Mouse (Mus musculus): Measurements from ENCODE around the gene Kdm4c. TPM values are rescaled to one million over a fixed set of nuclear protein-coding genes. Genes with fewer than 3 reads are reported as not detected.

The Kdm4c gene
- polyA plus RNA-seq, 1 experiment from 2014 or later = 11.9 TPM

DNA sequence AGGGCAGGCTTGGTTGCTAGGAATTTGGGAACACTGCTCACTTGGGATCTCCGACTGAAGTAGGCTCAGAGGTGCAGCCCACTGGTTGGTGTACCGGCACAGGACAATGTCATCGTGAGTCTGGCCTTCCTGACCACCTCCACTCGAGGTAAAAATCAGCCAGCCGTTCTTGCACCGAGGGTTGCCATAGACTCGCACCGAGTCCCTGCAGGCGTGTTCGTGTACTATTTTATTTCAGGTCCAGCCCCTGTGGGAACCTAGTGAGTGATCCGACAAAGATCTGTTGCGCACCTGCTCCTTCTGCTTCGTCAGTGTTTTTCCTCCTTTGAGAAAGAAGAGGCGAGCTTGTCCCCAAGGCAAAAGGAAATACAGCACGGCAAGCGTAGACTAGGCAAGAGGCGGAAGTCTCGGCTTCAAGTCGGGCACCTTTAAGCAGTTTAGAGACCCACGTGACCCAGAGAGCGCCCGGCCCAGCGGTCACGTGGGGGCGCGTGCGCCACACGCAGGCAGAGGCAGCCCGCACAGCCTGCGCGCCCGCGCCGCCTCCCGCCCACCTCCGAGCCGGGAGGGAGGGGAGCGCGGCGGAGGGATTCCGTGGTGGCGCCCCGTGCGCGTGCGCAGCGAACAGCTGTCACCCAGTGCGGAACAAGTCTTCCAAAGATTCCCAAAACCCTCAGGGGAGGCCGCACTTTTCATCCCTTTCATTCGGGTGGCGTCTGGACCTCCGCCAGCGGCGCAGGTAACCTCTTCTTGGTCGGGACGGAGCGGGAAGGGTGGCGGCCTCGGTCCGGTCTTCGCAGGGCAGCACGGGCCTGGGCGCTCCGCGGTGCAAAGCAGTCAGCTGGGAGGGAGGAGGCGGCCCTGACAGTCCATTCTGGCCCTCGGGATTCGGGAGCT, 9.3 kb downstream of the Kdm4c start:
- Histone ChIP-seq H3K27ac (ENCODE audit: low read depth, low read length) (peak overlapping the region; percentile 84), H3K4me1 (ENCODE audit: control insufficient read depth, insufficient read depth, low read length) (no peaks in the 10 kb centered on the region), H3K9me3 (replicated peaks; ENCODE audit: control insufficient read depth, low read length) (no peaks in the 10 kb centered on the region), H3K27me3 (ENCODE audit: control insufficient read depth, insufficient read depth, low read length) (no peaks in the 10 kb centered on the region), H3K36me3 (ENCODE audit: control insufficient read depth, insufficient read depth, low read length) (no peaks in the 10 kb centered on the region), H3K4me2 (peak overlapping the region; percentile 87), H3K4me3 (ENCODE audit: low read depth, low read length) (peak overlapping the region; percentile 88), H3K9ac (ENCODE audit: low read depth, low read length) (peak overlapping the region; percentile 87)
- WGBS (ENCODE audit: insufficient replicate concordance) = under 1% methylated on average over 66 of the region's 68 CpGs
- ATAC-seq (replicated peaks; ENCODE audit: insufficient number of reproducible peaks, low FRiP score, low TSS enrichment) = peak; percentile 98

DNA sequence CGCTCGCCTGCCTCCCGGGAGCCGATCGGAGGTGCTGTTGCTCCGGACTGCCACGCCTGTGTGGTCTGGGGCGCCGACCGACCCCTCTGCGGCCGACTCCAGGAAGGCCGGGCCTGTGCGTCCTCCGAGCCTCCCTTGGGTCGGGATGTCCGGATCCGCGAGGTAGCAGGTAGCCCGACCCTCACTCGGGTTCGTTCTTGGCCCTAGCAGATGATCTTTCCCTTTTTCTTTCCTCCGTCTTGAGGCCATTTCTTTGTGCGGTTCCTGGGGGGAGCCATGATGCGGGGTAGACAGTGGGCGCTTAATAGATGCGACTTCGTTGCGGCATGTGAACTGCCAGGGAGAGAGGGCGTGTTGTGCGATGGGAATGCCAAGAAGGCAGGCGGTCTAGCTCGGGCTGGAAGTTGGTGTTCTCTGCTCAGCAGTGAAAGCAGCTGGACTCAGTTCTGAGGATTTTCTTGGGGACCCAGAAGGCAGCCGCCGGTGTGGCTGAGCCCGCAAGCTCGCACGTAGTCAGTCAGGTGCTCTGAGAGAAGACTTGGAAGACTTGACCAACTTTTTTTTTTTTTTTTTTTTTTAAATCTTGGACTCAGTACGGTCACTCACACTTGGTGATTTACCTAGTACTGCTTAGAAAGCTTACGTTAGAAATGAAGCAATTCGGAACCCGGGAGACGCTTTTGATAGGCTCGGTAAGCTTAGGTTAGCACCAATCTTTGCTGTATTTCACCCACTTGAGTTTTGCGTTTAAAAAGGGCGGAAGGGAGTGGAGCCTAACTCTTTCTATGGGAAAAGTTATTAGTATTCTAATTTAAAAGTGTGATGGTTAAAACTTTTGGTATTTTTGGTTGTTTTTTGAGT, 10.2 kb downstream of the Kdm4c start:
- peak overlapping the region; percentile 84 for H3K27ac ChIP-seq (ENCODE audit: low read depth, low read length)
- peak; percentile 57; the same call in 1 of the 2 replicates for ATAC-seq (replicated peaks; ENCODE audit: insufficient number of reproducible peaks, low FRiP score, low TSS enrichment)
- H3K36me3 ChIP-seq (ENCODE audit: control insufficient read depth, insufficient read depth, low read length) = no peaks in the 10 kb centered on the region
- no peaks in the 10 kb centered on the region for H3K27me3 ChIP-seq (ENCODE audit: control insufficient read depth, insufficient read depth, low read length)
- peak overlapping the region; percentile 74 for H3K4me2 ChIP-seq
- H3K4me3 ChIP-seq (ENCODE audit: low read depth, low read length) = peak overlapping the region; percentile 88
- no peaks in the 10 kb centered on the region for H3K9me3 ChIP-seq (replicated peaks; ENCODE audit: control insufficient read depth, low read length)
- H3K9ac ChIP-seq (ENCODE audit: low read depth, low read length) = peak overlapping the region; percentile 87
- no peaks in the 10 kb centered on the region for H3K4me1 ChIP-seq (ENCODE audit: control insufficient read depth, insufficient read depth, low read length)
- 1% methylated on average over 46 of the region's 46 CpGs for WGBS (ENCODE audit: insufficient replicate concordance)

DNA sequence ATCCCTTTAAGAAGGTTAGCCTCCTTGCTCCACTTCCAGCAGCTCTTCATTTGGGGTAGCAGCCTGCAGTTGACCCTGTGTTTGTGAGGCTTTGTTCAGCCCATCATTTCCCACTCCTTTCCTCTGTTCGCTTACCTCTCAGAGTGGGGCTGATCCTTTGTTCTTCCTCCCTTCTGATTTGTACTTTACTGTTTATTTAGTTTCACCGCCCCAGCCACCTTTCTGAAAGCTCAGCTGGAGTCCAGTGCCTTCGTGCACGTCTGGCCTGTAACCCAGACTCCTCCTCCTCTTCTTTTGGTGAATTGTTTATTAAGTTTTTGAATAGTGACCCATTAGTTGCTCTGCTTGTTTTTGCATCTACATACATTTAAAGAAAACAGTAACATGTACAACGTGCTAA, 15.6 kb downstream of the Kdm4c start:
- Histone ChIP-seq H3K9me3 (replicated peaks; ENCODE audit: control insufficient read depth, low read length) (no peaks in the 10 kb centered on the region), H3K36me3 (ENCODE audit: control insufficient read depth, insufficient read depth, low read length) (no peaks in the 10 kb centered on the region), H3K4me1 (ENCODE audit: control insufficient read depth, insufficient read depth, low read length) (no peaks in the 10 kb centered on the region), H3K9ac (ENCODE audit: low read depth, low read length) (no peak overlapping the region), H3K4me2 (no peak overlapping the region), H3K27me3 (ENCODE audit: control insufficient read depth, insufficient read depth, low read length) (no peaks in the 10 kb centered on the region), H3K4me3 (ENCODE audit: low read depth, low read length) (no peak overlapping the region), H3K27ac (ENCODE audit: low read depth, low read length) (no peak overlapping the region)
- ATAC-seq (replicated peaks; ENCODE audit: insufficient number of reproducible peaks, low FRiP score, low TSS enrichment) = no peak
- WGBS (ENCODE audit: insufficient replicate concordance) = 64% methylated on average over 5 of the region's 5 CpGs

DNA sequence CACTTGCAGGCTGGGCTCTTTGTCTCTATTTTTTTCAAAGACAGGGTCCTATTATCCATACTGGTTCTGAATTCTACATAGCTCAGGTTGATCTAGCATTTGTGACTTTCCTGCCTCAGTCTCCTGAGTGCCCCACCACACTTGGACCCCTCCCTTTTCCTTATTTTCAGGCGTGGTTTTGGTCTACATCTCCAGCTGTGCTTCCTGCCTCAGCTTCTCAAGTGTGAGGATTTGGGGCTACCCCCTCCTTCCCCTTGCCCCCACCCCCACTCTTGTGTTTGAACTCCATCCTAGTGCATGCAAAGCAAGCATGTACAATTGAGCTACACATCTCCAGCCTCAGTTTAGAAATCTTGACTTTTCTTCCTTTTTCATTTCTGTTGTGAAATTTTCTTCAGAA, 16.2 kb downstream of the Kdm4c start:
- ATAC-seq (replicated peaks; ENCODE audit: insufficient number of reproducible peaks, low FRiP score, low TSS enrichment) = no peak
- no peaks in the 10 kb centered on the region for H3K36me3 ChIP-seq (ENCODE audit: control insufficient read depth, insufficient read depth, low read length)
- H3K27ac ChIP-seq (ENCODE audit: low read depth, low read length) = no peak overlapping the region
- H3K9ac ChIP-seq (ENCODE audit: low read depth, low read length) = no peak overlapping the region
- 40% methylated on average over 1 of the region's 1 CpGs for WGBS (ENCODE audit: insufficient replicate concordance)
- no peaks in the 10 kb centered on the region for H3K4me1 ChIP-seq (ENCODE audit: control insufficient read depth, insufficient read depth, low read length)
- no peaks in the 10 kb centered on the region for H3K27me3 ChIP-seq (ENCODE audit: control insufficient read depth, insufficient read depth, low read length)
- no peaks in the 10 kb centered on the region for H3K9me3 ChIP-seq (replicated peaks; ENCODE audit: control insufficient read depth, low read length)
- H3K4me2 ChIP-seq = no peak overlapping the region
- H3K4me3 ChIP-seq (ENCODE audit: low read depth, low read length) = no peak overlapping the region

DNA sequence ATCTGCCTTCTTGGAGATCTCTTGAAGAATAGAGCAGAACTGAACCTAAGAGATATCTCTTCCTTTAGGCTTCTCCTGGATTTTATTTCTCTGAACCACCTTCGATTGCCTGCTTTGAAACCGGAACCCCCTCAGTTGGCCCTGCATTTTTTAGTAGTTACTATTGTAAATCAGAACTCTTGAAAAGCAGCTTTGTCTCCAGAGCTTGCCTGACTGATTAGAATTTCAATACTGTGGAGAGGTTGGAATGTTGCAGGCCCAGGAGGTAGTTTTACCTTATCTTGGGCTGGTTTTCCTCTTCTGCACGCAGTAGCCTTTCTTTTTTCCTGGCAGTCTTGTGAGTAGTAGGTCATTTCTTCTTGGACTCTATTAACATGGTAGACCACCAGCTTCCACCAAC, 17.0 kb downstream of the Kdm4c start:
- H3K27ac ChIP-seq (ENCODE audit: low read depth, low read length) = no peak overlapping the region; the same call in 1 of the 2 replicates
- no peak overlapping the region for H3K4me3 ChIP-seq (ENCODE audit: low read depth, low read length)
- H3K9me3 ChIP-seq (replicated peaks; ENCODE audit: control insufficient read depth, low read length) = no peaks in the 10 kb centered on the region
- no peaks in the 10 kb centered on the region for H3K27me3 ChIP-seq (ENCODE audit: control insufficient read depth, insufficient read depth, low read length)
- no peak for ATAC-seq (replicated peaks; ENCODE audit: insufficient number of reproducible peaks, low FRiP score, low TSS enrichment)
- no peak overlapping the region for H3K4me2 ChIP-seq
- 37% methylated on average over 3 of the region's 3 CpGs for WGBS (ENCODE audit: insufficient replicate concordance)
- H3K36me3 ChIP-seq (ENCODE audit: control insufficient read depth, insufficient read depth, low read length) = no peaks in the 10 kb centered on the region
- no peak overlapping the region for H3K9ac ChIP-seq (ENCODE audit: low read depth, low read length)
- H3K4me1 ChIP-seq (ENCODE audit: control insufficient read depth, insufficient read depth, low read length) = no peaks in the 10 kb centered on the region

DNA sequence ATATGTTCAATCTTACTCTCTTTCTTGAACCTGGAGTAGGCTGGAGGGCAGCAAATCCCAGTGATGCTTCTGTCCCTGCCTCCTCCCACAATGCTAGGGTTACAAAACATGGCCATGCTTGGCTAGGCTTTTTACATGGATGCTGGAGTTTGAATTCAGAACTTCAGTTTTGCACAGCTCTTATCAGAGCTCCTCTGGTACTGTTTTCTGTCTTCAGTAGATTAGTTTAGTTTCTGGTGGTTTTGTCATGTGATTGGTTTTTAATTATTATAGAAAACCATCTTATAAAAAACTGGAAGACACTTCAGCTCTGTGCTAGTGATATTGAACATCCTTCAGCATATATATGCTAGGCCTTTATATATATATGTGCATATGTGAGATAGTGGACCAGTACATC, 19.6 kb downstream of the Kdm4c start:
- Histone ChIP-seq H3K36me3 (ENCODE audit: control insufficient read depth, insufficient read depth, low read length) (no peaks in the 10 kb centered on the region), H3K9me3 (replicated peaks; ENCODE audit: control insufficient read depth, low read length) (no peaks in the 10 kb centered on the region), H3K27me3 (ENCODE audit: control insufficient read depth, insufficient read depth, low read length) (no peaks in the 10 kb centered on the region)

DNA sequence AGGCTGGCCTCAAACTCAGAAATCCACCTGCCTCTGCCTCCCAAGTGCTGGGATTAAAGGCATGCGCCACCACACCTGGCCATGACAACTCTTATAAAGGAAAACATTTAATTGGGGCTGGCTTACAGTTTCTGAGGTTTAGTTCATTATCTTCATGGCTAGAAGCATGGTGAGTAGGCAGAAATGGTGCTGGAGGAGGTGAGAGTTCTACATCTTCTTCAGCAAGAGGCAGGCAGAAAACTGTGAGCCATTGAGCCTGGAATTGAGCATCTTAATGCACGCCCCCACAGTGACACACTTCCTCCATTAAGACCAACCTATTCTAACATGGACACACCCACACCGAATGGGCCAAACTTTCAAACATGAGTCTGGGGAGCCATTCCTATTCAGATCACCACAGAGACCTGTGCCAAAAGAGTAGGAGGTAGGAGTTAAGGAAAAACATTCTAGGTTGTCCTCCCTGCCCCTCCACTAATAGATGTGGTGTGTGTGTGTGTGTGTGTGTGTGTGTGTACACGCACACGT, 22.2 kb downstream of the Kdm4c start:
- H3K36me3 ChIP-seq (ENCODE audit: control insufficient read depth, insufficient read depth, low read length) = no peaks in the 10 kb centered on the region
- no peak for ATAC-seq (replicated peaks; ENCODE audit: insufficient number of reproducible peaks, low FRiP score, low TSS enrichment)

More for the DNA sequence above, 19.6 kb downstream of the Kdm4c start:
- H3K4me3 ChIP-seq (ENCODE audit: low read depth, low read length) = no peak overlapping the region
- no peak overlapping the region for H3K27ac ChIP-seq (ENCODE audit: low read depth, low read length)
- no peak overlapping the region for H3K9ac ChIP-seq (ENCODE audit: low read depth, low read length)
- H3K4me2 ChIP-seq = no peak overlapping the region
- H3K4me1 ChIP-seq (ENCODE audit: control insufficient read depth, insufficient read depth, low read length) = no peaks in the 10 kb centered on the region
- ATAC-seq (replicated peaks; ENCODE audit: insufficient number of reproducible peaks, low FRiP score, low TSS enrichment) = no peak

DNA sequence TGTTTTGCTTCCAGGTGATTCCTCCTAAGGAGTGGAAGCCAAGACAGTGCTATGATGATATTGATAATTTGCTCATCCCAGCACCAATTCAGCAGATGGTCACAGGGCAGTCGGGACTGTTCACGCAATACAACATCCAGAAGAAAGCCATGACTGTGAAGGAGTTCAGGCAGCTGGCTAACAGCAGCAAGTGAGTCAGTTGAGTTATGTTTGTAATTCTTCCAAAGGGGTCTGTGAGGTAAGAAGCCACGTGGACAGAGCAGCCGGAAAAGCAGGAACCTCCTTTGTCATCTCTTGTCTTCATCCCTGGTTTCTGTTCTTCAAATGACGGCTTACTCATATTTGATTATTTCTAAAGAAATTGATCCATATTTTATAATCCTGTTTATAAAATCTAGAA, 28.9 kb downstream of the Kdm4c start:
- WGBS (ENCODE audit: insufficient replicate concordance) = 86% methylated on average over 5 of the region's 5 CpGs
- peaks cover 2% of the 10 kb centered on the region; the same call in 1 of the 2 replicates for H3K36me3 ChIP-seq (ENCODE audit: control insufficient read depth, insufficient read depth, low read length)

More for the DNA sequence above, 22.2 kb downstream of the Kdm4c start:
- Histone ChIP-seq H3K4me3 (ENCODE audit: low read depth, low read length) (no peak overlapping the region), H3K4me2 (no peak overlapping the region), H3K4me1 (ENCODE audit: control insufficient read depth, insufficient read depth, low read length) (no peaks in the 10 kb centered on the region), H3K27me3 (ENCODE audit: control insufficient read depth, insufficient read depth, low read length) (no peaks in the 10 kb centered on the region), H3K9me3 (replicated peaks; ENCODE audit: control insufficient read depth, low read length) (no peaks in the 10 kb centered on the region), H3K9ac (ENCODE audit: low read depth, low read length) (no peak overlapping the region), H3K27ac (ENCODE audit: low read depth, low read length) (no peak overlapping the region)
- WGBS (ENCODE audit: insufficient replicate concordance) = 95% methylated on average over 5 of the region's 5 CpGs

More for the DNA sequence above, 28.9 kb downstream of the Kdm4c start:
- ATAC-seq (replicated peaks; ENCODE audit: insufficient number of reproducible peaks, low FRiP score, low TSS enrichment) = no peak
- no peaks in the 10 kb centered on the region for H3K27me3 ChIP-seq (ENCODE audit: control insufficient read depth, insufficient read depth, low read length)
- H3K9ac ChIP-seq (ENCODE audit: low read depth, low read length) = no peak overlapping the region
- H3K4me3 ChIP-seq (ENCODE audit: low read depth, low read length) = no peak overlapping the region
- no peaks in the 10 kb centered on the region for H3K9me3 ChIP-seq (replicated peaks; ENCODE audit: control insufficient read depth, low read length)
- no peak overlapping the region for H3K4me2 ChIP-seq
- no peak overlapping the region for H3K27ac ChIP-seq (ENCODE audit: low read depth, low read length)
- H3K4me1 ChIP-seq (ENCODE audit: control insufficient read depth, insufficient read depth, low read length) = no peaks in the 10 kb centered on the region

All from heart, embryonic 11.5 days (tissue).